Mouse (Mus musculus): ENCODE measurements around the gene Rubcnl. TPM values are rescaled to one million over a fixed set of nuclear protein-coding genes. Genes with fewer than 3 reads are reported as not detected.

Rubcnl gene
- polyA plus RNA-seq, 1 experiment from 2014 or later = 0.69 TPM

DNA sequence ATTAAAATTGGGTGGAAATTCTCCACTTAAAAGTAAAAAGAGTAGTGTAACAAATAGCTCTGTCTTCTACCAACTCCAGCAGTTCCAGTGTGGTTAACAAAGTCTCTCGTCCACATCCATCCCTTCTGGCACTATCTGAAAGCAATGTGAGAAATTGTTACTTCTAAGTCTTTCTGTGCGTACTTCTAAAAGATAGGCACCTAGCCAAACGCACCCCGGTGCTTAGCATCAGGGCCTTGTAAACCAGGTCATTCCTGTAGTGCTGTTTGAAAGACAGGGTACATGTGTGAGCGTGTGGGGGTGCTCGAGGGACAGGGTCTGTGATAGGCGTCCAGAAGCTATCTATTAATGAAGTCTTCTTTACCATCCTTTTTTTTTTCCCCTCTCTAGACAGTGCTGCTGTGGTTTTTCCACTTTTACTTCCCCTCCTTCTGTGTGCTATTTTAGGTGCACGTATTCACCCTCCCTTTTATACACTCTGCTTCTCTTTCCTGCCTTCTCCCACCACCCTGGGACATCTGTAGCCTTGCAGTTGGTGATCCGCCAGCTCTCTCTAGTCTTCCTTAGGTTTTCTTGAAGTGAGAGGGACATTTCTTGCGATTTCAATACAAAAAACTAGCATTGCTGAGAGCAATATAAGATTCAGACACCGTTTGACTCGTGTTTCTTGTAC lies 4.9 kb downstream of the Rubcnl start:
- peaks cover 10% of the 10 kb centered on the region for H3K4me1 ChIP-seq (ENCODE audit: insufficient read depth)
- H3K9me3 ChIP-seq (ENCODE audit: low read length) = no peaks in the 10 kb centered on the region
- H3K4me3 ChIP-seq (ENCODE audit: low read depth, low read length) = no peak overlapping the region
- ATAC-seq (no peak), DNase-seq (no peak)
- no peak overlapping the region for H3K9ac ChIP-seq (replicated peaks)
- no peaks in the 10 kb centered on the region for H3K36me3 ChIP-seq (replicated peaks; ENCODE audit: insufficient read depth, low read length)
- H3K4me2 ChIP-seq (ENCODE audit: low read depth, low read length) = no peak overlapping the region
- WGBS (ENCODE audit: insufficient replicate concordance) = 33% methylated on average over 12 of the region's 12 CpGs
- TF ChIP-seq EP300 (IDR thresholded peaks at IDR 0.05; ENCODE audit: low read depth) (no peak), CTCF (IDR thresholded peaks at IDR 0.05; ENCODE audit: low read depth) (no peak)
- H3K27ac ChIP-seq (ENCODE audit: low read depth) = no peak overlapping the region
- H3K27me3 ChIP-seq (ENCODE audit: insufficient read depth, low read length) = no peaks in the 10 kb centered on the region

DNA sequence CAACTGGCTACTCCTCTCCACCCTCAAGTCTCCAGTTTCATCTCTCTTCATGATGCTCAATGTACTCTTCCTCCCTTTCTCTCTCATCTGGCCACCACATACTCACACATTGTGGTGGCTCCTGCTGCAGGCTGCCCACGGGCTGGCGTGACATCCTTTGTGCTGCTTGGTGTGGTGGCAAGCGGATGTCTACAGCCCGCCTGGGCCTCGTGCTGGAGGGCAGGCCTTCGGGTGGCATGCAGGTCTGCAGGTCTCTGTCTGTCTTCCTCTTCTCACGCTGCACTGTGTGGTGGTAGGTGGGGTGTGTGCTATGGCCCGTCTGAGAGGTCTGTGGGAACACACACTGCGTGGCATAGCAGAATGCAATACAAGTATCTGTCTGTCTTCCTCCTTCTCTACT lies 6.7 kb downstream of the Rubcnl start:
- WGBS (ENCODE audit: insufficient replicate concordance) = 61% methylated on average over 9 of the region's 9 CpGs
- Histone ChIP-seq H3K9ac (replicated peaks) (no peak overlapping the region), H3K4me1 (ENCODE audit: insufficient read depth) (peaks cover 7% of the 10 kb centered on the region), H3K27me3 (ENCODE audit: insufficient read depth, low read length) (no peaks in the 10 kb centered on the region), H3K4me3 (ENCODE audit: low read depth, low read length) (no peak overlapping the region), H3K36me3 (replicated peaks; ENCODE audit: insufficient read depth, low read length) (no peaks in the 10 kb centered on the region), H3K9me3 (ENCODE audit: low read length) (no peaks in the 10 kb centered on the region), H3K4me2 (ENCODE audit: low read depth, low read length) (no peak overlapping the region), H3K27ac (ENCODE audit: low read depth) (no peak overlapping the region)
- no peak for TF ChIP-seq CTCF (IDR thresholded peaks at IDR 0.05; ENCODE audit: low read depth)
- TF ChIP-seq EP300 (IDR thresholded peaks at IDR 0.05; ENCODE audit: low read depth) = no peak
- ATAC-seq (no peak), DNase-seq (no peak)

DNA sequence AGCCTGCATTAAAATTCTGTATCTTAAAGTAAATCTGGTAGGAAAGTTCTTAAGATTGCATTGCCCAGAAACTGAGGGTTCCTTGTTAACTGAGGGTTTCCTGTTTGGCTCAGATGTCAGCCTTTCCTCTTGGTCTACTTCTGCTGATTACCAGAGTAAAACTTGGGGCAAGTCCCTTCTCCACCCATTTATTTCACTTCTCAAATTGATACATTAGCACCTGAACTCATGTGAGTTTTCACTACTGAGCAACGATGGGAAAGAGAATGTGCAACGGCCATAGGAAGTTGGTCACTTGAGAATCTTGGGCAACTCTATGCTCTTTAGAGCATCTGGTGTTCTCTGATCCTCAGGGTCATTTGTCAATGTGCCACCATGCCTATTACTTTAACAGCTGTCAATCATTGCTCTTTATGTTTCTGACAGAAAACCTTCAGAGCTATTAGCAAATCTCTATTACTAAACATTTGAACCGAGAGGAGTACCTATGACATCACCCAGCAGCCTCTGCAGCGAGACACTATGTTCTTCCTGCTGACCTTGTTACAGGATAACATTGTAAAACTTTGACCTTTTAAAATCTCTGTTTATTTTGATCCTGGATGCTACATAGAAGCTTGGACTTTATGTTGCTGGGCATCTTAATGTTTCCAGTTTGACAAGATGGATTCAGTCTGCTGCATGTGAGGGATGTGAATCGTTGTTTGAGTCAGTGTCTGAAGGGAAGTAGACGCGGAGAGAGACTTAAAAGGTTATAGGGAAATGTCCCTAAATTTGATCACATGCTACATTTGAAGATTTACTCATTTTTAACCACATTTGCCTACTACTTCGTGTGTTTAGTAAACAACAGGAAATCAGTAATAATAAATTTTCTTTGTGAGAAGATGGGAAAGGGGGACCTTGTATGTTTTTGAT lies 9.2 kb downstream of the Rubcnl start:
- peak; percentile 80 for ATAC-seq
- WGBS (ENCODE audit: insufficient replicate concordance) = 60% methylated on average over 8 of the region's 8 CpGs
- Histone ChIP-seq H3K27me3 (ENCODE audit: insufficient read depth, low read length) (no peaks in the 10 kb centered on the region), H3K4me2 (ENCODE audit: low read depth, low read length) (no peak overlapping the region), H3K4me3 (ENCODE audit: low read depth, low read length) (no peak overlapping the region), H3K36me3 (replicated peaks; ENCODE audit: insufficient read depth, low read length) (no peaks in the 10 kb centered on the region), H3K9me3 (ENCODE audit: low read length) (no peaks in the 10 kb centered on the region), H3K9ac (replicated peaks) (no peak overlapping the region), H3K4me1 (ENCODE audit: insufficient read depth) (peaks cover 4% of the 10 kb centered on the region; the same call in 1 of the 2 replicates), H3K27ac (ENCODE audit: low read depth) (0 out of 2 replicates have a peak overlapping the region, but pooled peaks have one; percentile 23)
- DNase-seq = no peak
- TF ChIP-seq EP300 (IDR thresholded peaks at IDR 0.05; ENCODE audit: low read depth) = peak; percentile 76
- TF ChIP-seq CTCF (IDR thresholded peaks at IDR 0.05; ENCODE audit: low read depth) = no peak

DNA sequence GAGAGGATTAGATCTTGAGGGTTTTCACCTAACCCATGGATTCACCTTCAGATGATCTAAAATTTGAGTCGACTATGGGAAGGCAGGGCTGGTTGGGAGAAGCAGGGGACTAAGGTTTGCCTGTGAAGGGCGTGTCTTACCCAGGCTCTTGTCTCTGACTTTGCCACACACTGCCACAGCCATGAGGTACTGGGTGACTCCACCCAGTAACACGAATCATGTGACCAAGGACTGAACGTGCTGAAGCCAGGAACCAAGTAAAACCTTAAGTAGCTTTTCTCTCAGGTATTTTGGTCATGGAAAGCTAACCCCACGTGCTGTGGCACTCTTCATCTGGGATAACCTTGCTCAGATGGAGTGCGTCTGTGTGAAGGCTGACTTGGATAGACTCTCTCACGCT lies 14.9 kb downstream of the Rubcnl start:
- no peak overlapping the region for H3K27ac ChIP-seq (ENCODE audit: low read depth)
- no peak for ATAC-seq
- no peaks in the 10 kb centered on the region for H3K27me3 ChIP-seq (ENCODE audit: insufficient read depth, low read length)
- no peak overlapping the region for H3K4me2 ChIP-seq (ENCODE audit: low read depth, low read length)
- H3K9ac ChIP-seq (replicated peaks) = no peak overlapping the region
- no peak for DNase-seq
- H3K4me3 ChIP-seq (ENCODE audit: low read depth, low read length) = no peak overlapping the region
- H3K9me3 ChIP-seq (ENCODE audit: low read length) = no peaks in the 10 kb centered on the region
- WGBS (ENCODE audit: insufficient replicate concordance) = 62% methylated on average over 7 of the region's 7 CpGs
- no peaks in the 10 kb centered on the region for H3K36me3 ChIP-seq (replicated peaks; ENCODE audit: insufficient read depth, low read length)
- no peak for TF ChIP-seq CTCF (IDR thresholded peaks at IDR 0.05; ENCODE audit: low read depth)
- no peak for TF ChIP-seq EP300 (IDR thresholded peaks at IDR 0.05; ENCODE audit: low read depth)
- peaks cover 3% of the 10 kb centered on the region; the same call in 1 of the 2 replicates for H3K4me1 ChIP-seq (ENCODE audit: insufficient read depth)

DNA sequence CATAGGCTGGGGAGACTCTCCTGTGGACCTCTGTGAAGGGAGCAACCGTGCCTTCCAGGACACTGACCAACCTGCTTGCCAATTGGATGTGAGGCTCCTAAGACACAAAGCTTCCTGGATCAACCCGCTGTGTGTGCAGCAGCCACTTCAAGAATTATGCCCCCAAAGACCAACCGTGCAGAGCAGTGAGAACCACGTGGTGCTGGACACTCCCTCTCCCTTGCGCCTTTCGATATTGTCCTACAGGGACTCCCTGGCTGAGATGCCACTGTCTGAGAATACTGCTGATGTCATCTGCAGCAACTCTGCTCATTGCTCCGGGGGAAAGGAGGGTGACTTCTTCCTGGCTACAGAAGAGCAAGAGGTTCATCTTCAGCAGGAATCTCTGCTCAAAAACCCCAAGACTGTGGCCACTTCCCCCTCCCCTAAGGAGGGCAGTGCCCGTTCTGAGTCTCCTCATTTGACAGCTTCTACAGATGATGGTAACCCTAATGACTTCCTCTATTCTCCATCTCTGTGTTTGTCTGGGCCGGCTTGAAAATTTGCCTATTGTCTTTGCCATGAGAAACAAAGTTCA lies 16.3 kb downstream of the Rubcnl start:
- no peak overlapping the region for H3K9ac ChIP-seq (replicated peaks)
- no peaks in the 10 kb centered on the region for H3K9me3 ChIP-seq (ENCODE audit: low read length)
- H3K4me2 ChIP-seq (ENCODE audit: low read depth, low read length) = no peak overlapping the region
- H3K36me3 ChIP-seq (replicated peaks; ENCODE audit: insufficient read depth, low read length) = peaks cover 4% of the 10 kb centered on the region; the same call in 1 of the 2 replicates
- DNase-seq (no peak), ATAC-seq (no peak)
- TF ChIP-seq CTCF (IDR thresholded peaks at IDR 0.05; ENCODE audit: low read depth) (no peak), EP300 (IDR thresholded peaks at IDR 0.05; ENCODE audit: low read depth) (no peak)
- H3K4me1 ChIP-seq (ENCODE audit: insufficient read depth) = peaks cover 3% of the 10 kb centered on the region; the same call in 1 of the 2 replicates
- 41% methylated on average over 9 of the region's 9 CpGs for WGBS (ENCODE audit: insufficient replicate concordance)
- no peak overlapping the region for H3K4me3 ChIP-seq (ENCODE audit: low read depth, low read length)
- no peaks in the 10 kb centered on the region for H3K27me3 ChIP-seq (ENCODE audit: insufficient read depth, low read length)
- H3K27ac ChIP-seq (ENCODE audit: low read depth) = no peak overlapping the region

DNA sequence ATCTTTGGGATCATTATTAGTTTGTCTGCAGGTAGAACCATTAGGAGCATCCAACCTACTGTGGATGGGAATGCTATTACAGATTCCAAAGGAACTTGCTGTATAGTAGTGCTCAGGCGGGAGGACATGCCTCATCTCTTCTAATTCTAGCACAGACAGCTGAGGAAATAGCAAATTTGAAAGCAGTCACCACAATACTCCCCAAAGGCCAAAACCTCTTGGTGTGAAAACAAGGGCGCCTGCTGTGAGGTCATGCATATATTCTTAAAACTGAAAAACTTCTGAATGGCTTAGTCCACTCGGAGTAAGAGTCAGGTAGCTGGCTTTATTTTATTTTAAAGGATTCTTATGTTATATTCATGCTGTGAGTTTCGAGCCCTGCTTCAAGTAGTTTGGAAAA lies 16.9 kb downstream of the Rubcnl start:
- 61% methylated on average over 4 of the region's 4 CpGs for WGBS (ENCODE audit: insufficient replicate concordance)
- Histone ChIP-seq H3K4me1 (ENCODE audit: insufficient read depth) (peaks cover 3% of the 10 kb centered on the region; the same call in 1 of the 2 replicates), H3K4me2 (ENCODE audit: low read depth, low read length) (no peak overlapping the region), H3K9me3 (ENCODE audit: low read length) (no peaks in the 10 kb centered on the region), H3K9ac (replicated peaks) (no peak overlapping the region), H3K4me3 (ENCODE audit: low read depth, low read length) (no peak overlapping the region), H3K36me3 (replicated peaks; ENCODE audit: insufficient read depth, low read length) (peaks cover 4% of the 10 kb centered on the region; the same call in 1 of the 2 replicates), H3K27me3 (ENCODE audit: insufficient read depth, low read length) (no peaks in the 10 kb centered on the region), H3K27ac (ENCODE audit: low read depth) (0 out of 2 replicates have a peak overlapping the region, but pooled peaks have one; percentile 13)
- DNase-seq (no peak), ATAC-seq (no peak)
- no peak for TF ChIP-seq CTCF (IDR thresholded peaks at IDR 0.05; ENCODE audit: low read depth)
- TF ChIP-seq EP300 (IDR thresholded peaks at IDR 0.05; ENCODE audit: low read depth) = no peak
